Mouse (Mus musculus) kidney, postnatal 0 days (tissue): Measurements from ENCODE around the gene Spata13. TPM values are rescaled to one million over a fixed set of nuclear protein-coding genes. Genes with fewer than 3 reads are reported as not detected.
A peak's percentile ranks its signal among the peaks of the same experiment; 100 is the strongest.

Experiments
- ATAC-seq: fragments of 200-750 bp; cut with Nextera tagmentation; replicated peaks from 2 replicates; pipeline ENCODE4 v1.8.0; 2017; ENCODE audit warnings: low read depth, moderate number of reproducible peaks, moderate TSS enrichment, moderate library complexity; ENCODE audit not compliant: low FRiP score
- DNase-seq: peaks from one replicate; pipeline ENCODE4 v3.0.0-alpha.2; 2016; ENCODE audit warnings: low spot score
- H3K27ac ChIP-seq: fragments of 300-500 bp; sonication (generic); 2 replicates; pipeline ENCODE4 v1.5.1; 2014; ENCODE audit warnings: mild to moderate bottlenecking
- H3K27me3 ChIP-seq: fragments of 300-500 bp; sonication (generic); 2 replicates; pipeline ENCODE4 v1.6.1; 2014; ENCODE audit warnings: low read length, mixed read lengths; ENCODE audit not compliant: insufficient read depth
- H3K36me3 ChIP-seq: fragments of 300-500 bp; sonication (generic); 2 replicates; pipeline ENCODE4 v1.6.1; 2014; ENCODE audit warnings: low read length, mixed read lengths; ENCODE audit not compliant: insufficient read depth
- H3K4me1 ChIP-seq: fragments of 300-500 bp; sonication (generic); replicated peaks from 2 replicates; pipeline ENCODE4 v1.6.1; 2014; ENCODE audit warnings: antibody characterized with exemption, low read length, mixed read lengths; ENCODE audit not compliant: insufficient read depth
- H3K4me2 ChIP-seq: fragments of 300-500 bp; sonication (generic); 2 replicates; pipeline ENCODE4 v1.6.1; 2014; ENCODE audit warnings: mild to moderate bottlenecking, low read length, moderate library complexity, mixed read lengths
- H3K4me3 ChIP-seq: fragments of 300-500 bp; sonication (generic); replicated peaks from 2 replicates; pipeline ENCODE4 v1.5.1; 2014; ENCODE audit warnings: low read depth, low read length
- H3K9ac ChIP-seq: fragments of 300-500 bp; sonication (generic); 2 replicates; pipeline ENCODE4 v1.6.1; 2014; ENCODE audit warnings: low read depth, low read length
- H3K9me3 ChIP-seq: fragments of 300-500 bp; sonication (generic); replicated peaks from 2 replicates; pipeline ENCODE4 v1.6.1; 2016; ENCODE audit warnings: low read length, inconsistent platforms, mixed read lengths
- CTCF ChIP-seq: IDR thresholded peaks from 2 replicates; pipeline ENCODE4 v1.5.1; 2016; ENCODE audit warnings: antibody characterized with exemption, low read depth, mild to moderate bottlenecking, moderate library complexity
- WGBS: fragments of 180-500 bp; shearing (Covaris S2); extraction: QIAGEN DNeasy Blood & Tissue Kit; methylation state at CpG from one replicate; pipeline ENCODE4 v1.1.7; 2014; 5-methylcytosine and 5-hydroxymethylcytosine counted together
- polyA plus RNA-seq: library from polyadenylated mRNA; unstranded; fragments of >200 nt; fragmentation: Nextera tagmentation; extraction: Ambion mirVana; gene quantifications from 2 replicates; pipeline ENCODE4 v1.2.1, GENCODE M21; 2015

The Spata13 gene
- polyA plus RNA-seq, 1 experiment from 2014 or later: 47.4 TPM

GRCm38 (mm10) chr14:60646373-60646772 lies 12.6 kb downstream of the Spata13 start:
- no peak for ATAC-seq
- 41% methylated on average over 5 of the region's 5 CpGs for WGBS

GRCm38 (mm10) chr14:60647885-60648284 lies 14.1 kb downstream of the Spata13 start:
- no peak for DNase-seq
- Histone ChIP-seq H3K9ac (no peak overlapping the region), H3K4me3 (no peak overlapping the region), H3K27me3 (no peaks in the 10 kb centered on the region), H3K27ac (no peak overlapping the region), H3K36me3 (no peaks in the 10 kb centered on the region), H3K4me2 (no peak overlapping the region), H3K4me1 (peaks cover 3% of the 10 kb centered on the region; the same call in 1 of the 2 replicates), H3K9me3 (no peaks in the 10 kb centered on the region)
- WGBS: 92% methylated on average over 7 of the region's 7 CpGs
- no peak for ATAC-seq
- no peak for TF ChIP-seq CTCF

More at GRCm38 (mm10) chr14:60646373-60646772, 12.6 kb downstream of the Spata13 start:
- no peak overlapping the region for H3K4me3 ChIP-seq
- H3K36me3 ChIP-seq: no peaks in the 10 kb centered on the region
- no peaks in the 10 kb centered on the region for H3K9me3 ChIP-seq
- no peak overlapping the region for H3K9ac ChIP-seq
- no peak for DNase-seq
- H3K4me1 ChIP-seq: peaks cover 3% of the 10 kb centered on the region; the same call in 1 of the 2 replicates
- H3K27me3 ChIP-seq: no peaks in the 10 kb centered on the region
- H3K4me2 ChIP-seq: no peak overlapping the region
- no peak overlapping the region for H3K27ac ChIP-seq
- no peak for TF ChIP-seq CTCF

- 85% methylated on average over 1 of the region's 1 CpGs for whole genome bisulfite sequencing
- no peak overlapping the region for H3K4me2 ChIP-seq
Observed at GRCm38 (mm10) chr14:60648956-60649355, 15.2 kb downstream of the Spata13 start.

GRCm38 (mm10) chr14:60653184-60653583 lies 19.4 kb downstream of the Spata13 start:
- peaks cover 21% of the 10 kb centered on the region for H3K4me1 ChIP-seq
- H3K27me3 ChIP-seq: no peaks in the 10 kb centered on the region
- no peaks in the 10 kb centered on the region for H3K9me3 ChIP-seq
- H3K27ac ChIP-seq: no peak overlapping the region
- 62% methylated on average over 4 of the region's 4 CpGs for WGBS
- H3K4me2 ChIP-seq: no peak overlapping the region
- no peaks in the 10 kb centered on the region for H3K36me3 ChIP-seq
- H3K4me3 ChIP-seq: no peak overlapping the region
- no peak overlapping the region for H3K9ac ChIP-seq
- no peak for TF ChIP-seq CTCF
- DNase-seq (no peak), ATAC-seq (no peak)

More at GRCm38 (mm10) chr14:60648956-60649355, 15.2 kb downstream of the Spata13 start:
- TF ChIP-seq CTCF: no peak
- DNase-seq (no peak), ATAC-seq (no peak)
- H3K4me1 ChIP-seq: no peaks in the 10 kb centered on the region; the same call in 1 of the 2 replicates
- H3K9me3 ChIP-seq: no peaks in the 10 kb centered on the region
- H3K27ac ChIP-seq: no peak overlapping the region
- no peak overlapping the region for H3K9ac ChIP-seq
- H3K27me3 ChIP-seq: no peaks in the 10 kb centered on the region
- H3K36me3 ChIP-seq: no peaks in the 10 kb centered on the region
- no peak overlapping the region for H3K4me3 ChIP-seq

GRCm38 (mm10) chr14:60653977-60654376 lies 20.2 kb downstream of the Spata13 start:
- no peak for DNase-seq
- no peaks in the 10 kb centered on the region for H3K36me3 ChIP-seq
- 62% methylated on average over 5 of the region's 5 CpGs for WGBS

GRCm38 (mm10) chr14:60654708-60655107 lies 20.9 kb downstream of the Spata13 start:
- peak; percentile 78 for DNase-seq
- Histone ChIP-seq H3K27ac (peak overlapping the region; percentile 86), H3K27me3 (no peaks in the 10 kb centered on the region), H3K4me1 (peaks cover 23% of the 10 kb centered on the region), H3K36me3 (no peaks in the 10 kb centered on the region), H3K9ac (no peak overlapping the region), H3K4me3 (no peak overlapping the region), H3K9me3 (no peaks in the 10 kb centered on the region), H3K4me2 (peak overlapping the region; percentile 27)
- WGBS: 33% methylated on average over 11 of the region's 11 CpGs
- TF ChIP-seq CTCF: no peak
- ATAC-seq: peak; percentile 82

More at GRCm38 (mm10) chr14:60653977-60654376, 20.2 kb downstream of the Spata13 start:
- Histone ChIP-seq H3K27me3 (no peaks in the 10 kb centered on the region), H3K9ac (no peak overlapping the region), H3K4me2 (no peak overlapping the region), H3K27ac (peak overlapping the region; percentile 86; the same call in 1 of the 2 replicates), H3K4me3 (no peak overlapping the region), H3K4me1 (peaks cover 21% of the 10 kb centered on the region), H3K9me3 (no peaks in the 10 kb centered on the region)
- TF ChIP-seq CTCF: no peak
- ATAC-seq: no peak
